Mouse (Mus musculus) ES-Bruce4 (cell line): Measurements from ENCODE around the gene Igflr1.

Source experiments
- CTCF ChIP-seq: IDR thresholded peaks from one replicate; pipeline ENCODE4 v1.8.1; 2011; ENCODE audit warnings: low read depth, low read length
- EP300 ChIP-seq: IDR thresholded peaks from 2 replicates; pipeline ENCODE4 v1.6.1; 2011; ENCODE audit warnings: low read depth, low read length; ENCODE audit not compliant: insufficient read depth

- TF ChIP-seq CTCF (no peak), EP300 (no peak)
Observed at GRCm38 (mm10) chr7:30553021-30553589, 12.1 kb upstream of the Igflr1 start.
